Mouse (Mus musculus): Measurements from ENCODE around the gene Ang5. TPM values are rescaled to one million over a fixed set of nuclear protein-coding genes. Genes with fewer than 3 reads are reported as not detected.

The Ang5 gene
- total RNA-seq, 2 experiments from 2014 or later: not detected

Other genes starting within 250 kb of the Ang5 start
- gene Gm16506, start 229.6 kb upstream of the Ang5 start, total RNA-seq (2021): not detected
- not detected for gene Gm6526, start 209.2 kb upstream of the Ang5 start, total RNA-seq (2021)
- gene Gm8180, start 172.3 kb upstream of the Ang5 start, total RNA-seq (2021): not detected
- gene Ear1, start 81.6 kb upstream of the Ang5 start, total RNA-seq (2021): not detected
- not detected for gene Ear10, start 33.5 kb upstream of the Ang5 start, total RNA-seq (2021)
- gene Gm8113, start 31.7 kb upstream of the Ang5 start, total RNA-seq (2021): under 1 TPM in 1 of 2 experiments, not detected in 1; 0.29 TPM
- not detected for gene Ang6, start 45.2 kb downstream of the Ang5 start, total RNA-seq (2021)
- gene Ear2, start 145.6 kb downstream of the Ang5 start, total RNA-seq (2021): not detected
- gene Gm3327, start 166.8 kb downstream of the Ang5 start, total RNA-seq (2021): not detected
- gene Gm8212, start 240.6 kb downstream of the Ang5 start, total RNA-seq (2021): not detected